Mouse (Mus musculus): ENCODE results near the gene Polg2. TPM values are rescaled to one million over a fixed set of nuclear protein-coding genes. Genes with fewer than 3 reads are reported as not detected.
"Not testable (repeated sequence)": the region's sequence is repeated elsewhere in the genome, so short reads cannot be mapped to it uniquely, and the experiment has no call there.

Polg2 gene
- polyA plus RNA-seq, 1 experiment: 4.4 TPM

- Histone ChIP-seq H3K27me3 (ENCODE audit: control insufficient read depth, insufficient read depth, insufficient read length) (no peaks in the 10 kb centered on the region), H3K4me3 (peak overlapping the region; percentile 92), H3K79me2 (ENCODE audit: control insufficient read depth, insufficient read depth) (peaks cover 62% of the 10 kb centered on the region), H3K4me2 (ENCODE audit: low read depth) (peak overlapping the region; percentile 76), H3ac (ENCODE audit: control insufficient read depth, insufficient read length) (no peak overlapping the region), H3K36me3 (ENCODE audit: control insufficient read depth, insufficient read depth) (peaks cover 70% of the 10 kb centered on the region)
- TF ChIP-seq MAX (IDR thresholded peaks at IDR 0.05; ENCODE audit: low read depth): no peak
- no peak for TF ChIP-seq E2F4 (IDR thresholded peaks at IDR 0.05; ENCODE audit: insufficient read depth)
- no peak for TF ChIP-seq USF1 (IDR thresholded peaks at IDR 0.05; ENCODE audit: low read depth)
- no peak for TF ChIP-seq TCF3 (IDR thresholded peaks at IDR 0.05; ENCODE audit: insufficient read length, low read depth)
- no peak for TF ChIP-seq REST (IDR thresholded peaks at IDR 0.05; ENCODE audit: insufficient read depth, insufficient read length)
- no peak for TF ChIP-seq POLR2AphosphoS2 (IDR thresholded peaks at IDR 0.05; ENCODE audit: insufficient read length, low read depth)
- TF ChIP-seq TCF12 (IDR thresholded peaks at IDR 0.05; ENCODE audit: insufficient read depth, poor library complexity, severe bottlenecking): no peak
These were observed 5.7 kb upstream of the Polg2 start for GRCm38 (mm10) chr11:106785043-106785442.

- TF ChIP-seq REST (IDR thresholded peaks at IDR 0.05; ENCODE audit: insufficient read depth, insufficient read length) (no peak), MYOD1 (IDR thresholded peaks at IDR 0.05; ENCODE audit: control insufficient read depth in 1 of 3, insufficient read length in 2 of 3, low read depth in 2 of 3) (no peak), E2F4 (IDR thresholded peaks at IDR 0.05; ENCODE audit: insufficient read depth) (no peak), MAX (IDR thresholded peaks at IDR 0.05; ENCODE audit: low read depth) (no peak), CEBPB (IDR thresholded peaks at IDR 0.05; ENCODE audit: insufficient read depth, poor library complexity, severe bottlenecking) (no peak), USF1 (IDR thresholded peaks at IDR 0.05; ENCODE audit: low read depth) (no peak), POLR2A (IDR thresholded peaks at IDR 0.05; ENCODE audit: insufficient read length, low read depth) (no peak), SRF (IDR thresholded peaks at IDR 0.05; ENCODE audit: control insufficient read depth, insufficient read length, low read depth) (no peak), MYOG (IDR thresholded peaks at IDR 0.05; ENCODE audit: control insufficient read depth in 1 of 3, insufficient read depth in 1 of 3, insufficient read length in 2 of 3, low read depth in 2 of 3) (no peak), POLR2AphosphoS2 (IDR thresholded peaks at IDR 0.05; ENCODE audit: insufficient read length, low read depth) (no peak), TCF3 (IDR thresholded peaks at IDR 0.05; ENCODE audit: insufficient read length, low read depth) (no peak), TCF12 (IDR thresholded peaks at IDR 0.05; ENCODE audit: insufficient read depth, poor library complexity, severe bottlenecking) (no peak)
- Histone ChIP-seq H3K27me3 (ENCODE audit: control insufficient read depth, insufficient read depth, insufficient read length) (no peaks in the 10 kb centered on the region), H3ac (ENCODE audit: control insufficient read depth, insufficient read length) (no peak overlapping the region), H3K79me2 (ENCODE audit: control insufficient read depth, insufficient read depth) (peaks cover 56% of the 10 kb centered on the region), H3K4me3 (no peak overlapping the region), H3K4me2 (ENCODE audit: low read depth) (no peak overlapping the region), H3K36me3 (ENCODE audit: control insufficient read depth, insufficient read depth) (peaks cover 70% of the 10 kb centered on the region)
These were observed 5.1 kb upstream of the Polg2 start for GRCm38 (mm10) chr11:106784476-106784875.

DNA sequence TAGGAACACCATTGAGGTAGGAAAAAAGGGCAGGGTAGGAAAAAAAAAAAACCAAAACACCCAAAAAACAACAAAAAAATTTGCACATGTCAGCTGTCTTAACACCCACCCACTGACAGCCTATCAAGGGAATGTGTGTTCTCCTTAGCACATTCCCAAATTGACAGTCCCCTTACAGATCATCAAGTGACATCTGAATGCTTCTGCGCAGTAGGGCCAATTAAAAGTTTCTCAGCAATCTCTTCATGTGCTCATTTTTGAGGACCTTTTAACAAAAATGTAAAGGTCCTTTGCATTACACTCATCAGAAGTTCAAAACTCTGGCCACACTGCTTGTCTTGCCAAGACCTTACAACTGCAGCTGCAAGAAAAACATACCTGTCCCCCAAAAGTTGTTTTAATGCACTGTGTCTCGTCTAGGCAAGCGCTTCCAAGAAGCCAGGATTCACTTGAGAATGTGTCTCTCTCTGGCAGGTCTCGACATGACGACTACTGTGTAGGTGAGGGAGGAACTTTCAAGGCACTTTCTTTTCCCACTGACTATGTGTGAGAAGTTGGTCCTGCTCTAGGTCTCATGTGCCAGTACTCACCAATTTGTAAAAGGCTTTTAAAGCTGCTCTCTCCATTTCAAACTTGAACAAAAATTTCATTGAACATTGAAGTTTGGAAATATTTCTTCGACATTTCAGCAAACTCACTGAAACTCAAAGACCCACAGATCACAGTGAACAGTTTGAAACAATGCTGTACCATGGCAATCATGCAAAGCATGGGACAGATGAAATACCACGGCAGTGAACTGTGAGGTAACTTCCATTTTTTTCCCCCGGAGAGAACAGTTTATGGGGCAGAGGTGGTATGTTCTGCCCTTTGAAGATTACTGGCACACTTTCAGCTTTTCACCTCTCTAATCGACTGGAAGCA is 3.8 kb upstream of the Polg2 start:
- Histone ChIP-seq H3K36me3 (ENCODE audit: control insufficient read depth, insufficient read depth) (peaks cover 70% of the 10 kb centered on the region), H3ac (ENCODE audit: control insufficient read depth, insufficient read length) (no peak overlapping the region), H3K79me2 (ENCODE audit: control insufficient read depth, insufficient read depth) (peaks cover 62% of the 10 kb centered on the region), H3K4me2 (ENCODE audit: low read depth) (no peak overlapping the region), H3K4me3 (no peak overlapping the region), H3K27me3 (ENCODE audit: control insufficient read depth, insufficient read depth, insufficient read length) (no peaks in the 10 kb centered on the region)
- TF ChIP-seq CEBPB (IDR thresholded peaks at IDR 0.05; ENCODE audit: insufficient read depth, poor library complexity, severe bottlenecking) (no peak), POLR2AphosphoS2 (IDR thresholded peaks at IDR 0.05; ENCODE audit: insufficient read length, low read depth) (peak; percentile 18)

DNA sequence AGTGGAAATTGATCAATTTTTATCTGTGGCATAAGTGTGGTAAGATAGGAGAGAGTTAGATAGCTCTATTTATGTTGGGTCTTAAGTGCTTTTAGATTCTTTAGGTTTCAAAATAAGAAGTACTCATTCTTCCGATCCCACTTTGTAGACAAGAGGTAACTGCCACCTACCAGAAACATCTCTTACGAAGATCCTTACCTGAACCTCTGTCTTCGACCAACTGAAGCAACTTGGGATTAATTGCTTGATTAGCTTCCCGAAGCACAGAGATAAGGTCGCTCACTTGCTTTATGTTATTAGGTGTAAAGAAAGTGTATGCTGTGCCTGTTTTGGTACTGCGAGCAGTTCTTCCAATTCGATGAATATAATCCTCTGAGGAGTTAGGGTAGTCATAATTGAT is 2.9 kb upstream of the Polg2 start:
- H3K4me2 ChIP-seq (ENCODE audit: low read depth); H3K27me3 ChIP-seq (ENCODE audit: control insufficient read depth, insufficient read depth, insufficient read length); H3ac ChIP-seq (ENCODE audit: control insufficient read depth, insufficient read length); H3K4me3 ChIP-seq: not testable (repeated sequence)
- Histone ChIP-seq H3K36me3 (ENCODE audit: control insufficient read depth, insufficient read depth) (peaks cover 69% of the 10 kb centered on the region), H3K79me2 (ENCODE audit: control insufficient read depth, insufficient read depth) (peaks cover 61% of the 10 kb centered on the region)

- TF ChIP-seq MAX (IDR thresholded peaks at IDR 0.05; ENCODE audit: low read depth) (no peak), CEBPB (IDR thresholded peaks at IDR 0.05; ENCODE audit: insufficient read depth, poor library complexity, severe bottlenecking) (no peak), SRF (IDR thresholded peaks at IDR 0.05; ENCODE audit: control insufficient read depth, insufficient read length, low read depth) (no peak), TCF3 (IDR thresholded peaks at IDR 0.05; ENCODE audit: insufficient read length, low read depth) (no peak), E2F4 (IDR thresholded peaks at IDR 0.05; ENCODE audit: insufficient read depth) (no peak), TCF12 (IDR thresholded peaks at IDR 0.05; ENCODE audit: insufficient read depth, poor library complexity, severe bottlenecking) (no peak), MYOG (IDR thresholded peaks at IDR 0.05; ENCODE audit: control insufficient read depth in 1 of 3, insufficient read depth in 1 of 3, insufficient read length in 2 of 3, low read depth in 2 of 3) (no peak), POLR2AphosphoS2 (IDR thresholded peaks at IDR 0.05; ENCODE audit: insufficient read length, low read depth) (no peak), USF1 (IDR thresholded peaks at IDR 0.05; ENCODE audit: low read depth) (no peak), REST (IDR thresholded peaks at IDR 0.05; ENCODE audit: insufficient read depth, insufficient read length) (no peak), POLR2A (IDR thresholded peaks at IDR 0.05; ENCODE audit: insufficient read length, low read depth) (no peak), MYOD1 (IDR thresholded peaks at IDR 0.05; ENCODE audit: control insufficient read depth in 1 of 3, insufficient read length in 2 of 3, low read depth in 2 of 3) (no peak)
- Histone ChIP-seq H3K36me3 (ENCODE audit: control insufficient read depth, insufficient read depth) (peaks cover 57% of the 10 kb centered on the region), H3ac (ENCODE audit: control insufficient read depth, insufficient read length) (no peak overlapping the region), H3K79me2 (ENCODE audit: control insufficient read depth, insufficient read depth) (peaks cover 45% of the 10 kb centered on the region), H3K4me3 (no peak overlapping the region), H3K4me2 (ENCODE audit: low read depth) (no peak overlapping the region), H3K27me3 (ENCODE audit: control insufficient read depth, insufficient read depth, insufficient read length) (no peaks in the 10 kb centered on the region)
These were observed 1.4 kb upstream of the Polg2 start for GRCm38 (mm10) chr11:106780590-106781220.
